Mouse (Mus musculus): ENCODE measurements around the gene Tsen54. TPM values are rescaled to one million over a fixed set of nuclear protein-coding genes. Genes with fewer than 3 reads are reported as not detected.
A peak's percentile ranks its signal among the peaks of the same experiment; 100 is the strongest.
"Not testable (repeated sequence)": the region's sequence is repeated elsewhere in the genome, so short reads cannot be mapped to it uniquely, and the experiment has no call there.

The Tsen54 gene
- polyA plus RNA-seq, 1 experiment from 2014 or later: 28.1 TPM

- no peak for ATAC-seq (ENCODE audit: insufficient read depth, low FRiP score)
- peaks cover 11% of the 10 kb centered on the region for H3K36me3 ChIP-seq (ENCODE audit: control insufficient read depth, insufficient read depth, low read length)
- no peaks in the 10 kb centered on the region; the same call in 1 of the 2 replicates for H3K9me3 ChIP-seq (replicated peaks; ENCODE audit: control insufficient read depth, low read length)
- H3K27me3 ChIP-seq (ENCODE audit: control insufficient read depth, insufficient read depth, low read length): no peaks in the 10 kb centered on the region
- no peak overlapping the region for H3K4me2 ChIP-seq (ENCODE audit: low read depth, low read length)
- no peak overlapping the region for H3K9ac ChIP-seq (ENCODE audit: low read length)
- no peak overlapping the region for H3K4me3 ChIP-seq (replicated peaks; ENCODE audit: low read length)
- peak overlapping the region; percentile 86 for H3K27ac ChIP-seq (ENCODE audit: low read length)
- peaks cover 36% of the 10 kb centered on the region for H3K4me1 ChIP-seq (ENCODE audit: control insufficient read depth, insufficient read depth, low read length)
- WGBS: 91% methylated on average over 6 of the region's 6 CpGs
These were observed 26.5 kb downstream of the Tsen54 start for GRCm38 (mm10) chr11:115841044-115841443.

- no peaks in the 10 kb centered on the region; the same call in 1 of the 2 replicates for H3K9me3 ChIP-seq (replicated peaks; ENCODE audit: control insufficient read depth, low read length)
- no peaks in the 10 kb centered on the region for H3K27me3 ChIP-seq (ENCODE audit: control insufficient read depth, insufficient read depth, low read length)
- no peak overlapping the region; the same call in 1 of the 2 replicates for H3K4me2 ChIP-seq (ENCODE audit: low read depth, low read length)
- peaks cover 13% of the 10 kb centered on the region for H3K36me3 ChIP-seq (ENCODE audit: control insufficient read depth, insufficient read depth, low read length)
- WGBS: 20% methylated on average over 6 of the region's 6 CpGs
- H3K4me3 ChIP-seq (replicated peaks; ENCODE audit: low read length): no peak overlapping the region
- peak; percentile 66 for ATAC-seq (ENCODE audit: insufficient read depth, low FRiP score)
- H3K27ac ChIP-seq (ENCODE audit: low read length): peak overlapping the region; percentile 86
- peak overlapping the region; percentile 44 for H3K9ac ChIP-seq (ENCODE audit: low read length)
- peaks cover 33% of the 10 kb centered on the region for H3K4me1 ChIP-seq (ENCODE audit: control insufficient read depth, insufficient read depth, low read length)
These were observed 27.5 kb downstream of the Tsen54 start for GRCm38 (mm10) chr11:115841961-115842550.

- H3K36me3 ChIP-seq (ENCODE audit: control insufficient read depth, insufficient read depth, low read length): peaks cover 13% of the 10 kb centered on the region
- no peaks in the 10 kb centered on the region for H3K27me3 ChIP-seq (ENCODE audit: control insufficient read depth, insufficient read depth, low read length)
- no peak overlapping the region for H3K4me2 ChIP-seq (ENCODE audit: low read depth, low read length)
- H3K4me3 ChIP-seq (replicated peaks; ENCODE audit: low read length): no peak overlapping the region
- no peak for ATAC-seq (ENCODE audit: insufficient read depth, low FRiP score)
- peak overlapping the region; percentile 86 for H3K27ac ChIP-seq (ENCODE audit: low read length)
- H3K9me3 ChIP-seq (replicated peaks; ENCODE audit: control insufficient read depth, low read length): no peaks in the 10 kb centered on the region; the same call in 1 of the 2 replicates
- 79% methylated on average over 13 of the region's 14 CpGs for WGBS
- peaks cover 24% of the 10 kb centered on the region for H3K4me1 ChIP-seq (ENCODE audit: control insufficient read depth, insufficient read depth, low read length)
- H3K9ac ChIP-seq (ENCODE audit: low read length): no peak overlapping the region
These were observed 28.8 kb downstream of the Tsen54 start for GRCm38 (mm10) chr11:115843141-115843890.

GRCm38 (mm10) chr11:115843891-115844239 is 29.3 kb downstream of the Tsen54 start:
- no peak overlapping the region for H3K4me3 ChIP-seq (replicated peaks; ENCODE audit: low read length)
- H3K4me1 ChIP-seq (ENCODE audit: control insufficient read depth, insufficient read depth, low read length): peaks cover 24% of the 10 kb centered on the region
- peak overlapping the region; percentile 86 for H3K27ac ChIP-seq (ENCODE audit: low read length)
- H3K27me3 ChIP-seq (ENCODE audit: control insufficient read depth, insufficient read depth, low read length): no peaks in the 10 kb centered on the region
- 60% methylated on average over 5 of the region's 5 CpGs for WGBS
- ATAC-seq (ENCODE audit: insufficient read depth, low FRiP score): peak; percentile 86
- H3K9ac ChIP-seq (ENCODE audit: low read length): no peak overlapping the region
- H3K9me3 ChIP-seq (replicated peaks; ENCODE audit: control insufficient read depth, low read length): no peaks in the 10 kb centered on the region; the same call in 1 of the 2 replicates
- no peak overlapping the region for H3K4me2 ChIP-seq (ENCODE audit: low read depth, low read length)
- H3K36me3 ChIP-seq (ENCODE audit: control insufficient read depth, insufficient read depth, low read length): peaks cover 13% of the 10 kb centered on the region

- H3K4me1 ChIP-seq (ENCODE audit: control insufficient read depth, insufficient read depth, low read length): peaks cover 24% of the 10 kb centered on the region
- peaks cover 13% of the 10 kb centered on the region for H3K36me3 ChIP-seq (ENCODE audit: control insufficient read depth, insufficient read depth, low read length)
- peak; percentile 1; the same call in 1 of the 2 replicates for ATAC-seq (ENCODE audit: insufficient read depth, low FRiP score)
- 61% methylated on average over 8 of the region's 8 CpGs for WGBS
- peak overlapping the region; percentile 86 for H3K27ac ChIP-seq (ENCODE audit: low read length)
- no peaks in the 10 kb centered on the region for H3K27me3 ChIP-seq (ENCODE audit: control insufficient read depth, insufficient read depth, low read length)
- H3K4me3 ChIP-seq (replicated peaks; ENCODE audit: low read length): no peak overlapping the region
- H3K4me2 ChIP-seq (ENCODE audit: low read depth, low read length): no peak overlapping the region
- H3K9me3 ChIP-seq (replicated peaks; ENCODE audit: control insufficient read depth, low read length): no peaks in the 10 kb centered on the region; the same call in 1 of the 2 replicates
- H3K9ac ChIP-seq (ENCODE audit: low read length): peak overlapping the region; percentile 26; the same call in 1 of the 2 replicates
These were observed 29.7 kb downstream of the Tsen54 start for GRCm38 (mm10) chr11:115844240-115844639.

GRCm38 (mm10) chr11:115845819-115846218 is 31.3 kb downstream of the Tsen54 start:
- no peak for ATAC-seq (ENCODE audit: insufficient read depth, low FRiP score)
- Histone ChIP-seq H3K4me3 (replicated peaks; ENCODE audit: low read length) (no peak overlapping the region), H3K36me3 (ENCODE audit: control insufficient read depth, insufficient read depth, low read length) (peaks cover 13% of the 10 kb centered on the region), H3K9ac (ENCODE audit: low read length) (no peak overlapping the region), H3K4me2 (ENCODE audit: low read depth, low read length) (no peak overlapping the region), H3K27ac (ENCODE audit: low read length) (no peak overlapping the region), H3K27me3 (ENCODE audit: control insufficient read depth, insufficient read depth, low read length) (no peaks in the 10 kb centered on the region), H3K4me1 (ENCODE audit: control insufficient read depth, insufficient read depth, low read length) (peaks cover 21% of the 10 kb centered on the region), H3K9me3 (replicated peaks; ENCODE audit: control insufficient read depth, low read length) (no peaks in the 10 kb centered on the region; the same call in 1 of the 2 replicates)
- 89% methylated on average over 2 of the region's 2 CpGs for WGBS

GRCm38 (mm10) chr11:115854674-115855073 is 40.1 kb downstream of the Tsen54 start:
- ATAC-seq (ENCODE audit: insufficient read depth, low FRiP score): no peak
- Histone ChIP-seq H3K27me3 (ENCODE audit: control insufficient read depth, insufficient read depth, low read length) (peaks cover 25% of the 10 kb centered on the region), H3K4me3 (replicated peaks; ENCODE audit: low read length) (no peak overlapping the region), H3K9me3 (replicated peaks; ENCODE audit: control insufficient read depth, low read length) (no peaks in the 10 kb centered on the region), H3K36me3 (ENCODE audit: control insufficient read depth, insufficient read depth, low read length) (no peaks in the 10 kb centered on the region), H3K27ac (ENCODE audit: low read length) (no peak overlapping the region), H3K9ac (ENCODE audit: low read length) (no peak overlapping the region), H3K4me2 (ENCODE audit: low read depth, low read length) (no peak overlapping the region), H3K4me1 (ENCODE audit: control insufficient read depth, insufficient read depth, low read length) (no peaks in the 10 kb centered on the region; the same call in none of the 2 replicates)
- 85% methylated on average over 6 of the region's 6 CpGs for WGBS

GRCm38 (mm10) chr11:115857146-115857545 is 42.6 kb downstream of the Tsen54 start:
- not testable (repeated sequence) for H3K9me3 ChIP-seq (replicated peaks; ENCODE audit: control insufficient read depth, low read length); H3K4me3 ChIP-seq (replicated peaks; ENCODE audit: low read length); H3K36me3 ChIP-seq (ENCODE audit: control insufficient read depth, insufficient read depth, low read length); H3K27ac ChIP-seq (ENCODE audit: low read length); H3K4me2 ChIP-seq (ENCODE audit: low read depth, low read length); ATAC-seq (ENCODE audit: insufficient read depth, low FRiP score); H3K9ac ChIP-seq (ENCODE audit: low read length); H3K4me1 ChIP-seq (ENCODE audit: control insufficient read depth, insufficient read depth, low read length)
- 90% methylated on average over 4 of the region's 4 CpGs for WGBS
- peaks cover 38% of the 10 kb centered on the region for H3K27me3 ChIP-seq (ENCODE audit: control insufficient read depth, insufficient read depth, low read length)

GRCm38 (mm10) chr11:115857936-115858335 is 43.4 kb downstream of the Tsen54 start:
- Histone ChIP-seq H3K36me3 (ENCODE audit: control insufficient read depth, insufficient read depth, low read length) (no peaks in the 10 kb centered on the region), H3K4me1 (ENCODE audit: control insufficient read depth, insufficient read depth, low read length) (peaks cover 4% of the 10 kb centered on the region), H3K27ac (ENCODE audit: low read length) (no peak overlapping the region), H3K9me3 (replicated peaks; ENCODE audit: control insufficient read depth, low read length) (no peaks in the 10 kb centered on the region), H3K9ac (ENCODE audit: low read length) (no peak overlapping the region), H3K27me3 (ENCODE audit: control insufficient read depth, insufficient read depth, low read length) (peaks cover 38% of the 10 kb centered on the region), H3K4me3 (replicated peaks; ENCODE audit: low read length) (no peak overlapping the region), H3K4me2 (ENCODE audit: low read depth, low read length) (no peak overlapping the region)
- WGBS: 52% methylated on average over 13 of the region's 13 CpGs
- ATAC-seq (ENCODE audit: insufficient read depth, low FRiP score): no peak

Data from stomach, embryonic 16.5 days (tissue).